Mouse (Mus musculus): Measurements from ENCODE around the gene Eif1b. TPM values are rescaled to one million over a fixed set of nuclear protein-coding genes. Genes with fewer than 3 reads are reported as not detected.

The Eif1b gene
- total RNA-seq, 1 experiment from 2014 or later = 128 TPM

Other genes with a start within 250 kb of the Eif1b start
- gene Myrip, start 190.7 kb upstream of the Eif1b start, total RNA-seq (2017) = not detected in 2 replicates
- gene Entpd3, start 47.6 kb downstream of the Eif1b start, total RNA-seq (2017) = 0.75 TPM in 1 of 2 replicates, not detected in the other
- gene Rpl14, start 79.2 kb downstream of the Eif1b start, total RNA-seq (2017) = 2,251 and 3,052 TPM in 2 replicates